Mouse (Mus musculus) heart, postnatal 0 days (tissue): ENCODE measurements around the gene Dcaf17.

Source experiments
- CTCF ChIP-seq: IDR thresholded peaks from 2 replicates; pipeline ENCODE4 v1.5.1; 2016; ENCODE audit warnings: antibody characterized with exemption, control low read depth, low read depth
- EP300 ChIP-seq: IDR thresholded peaks from 2 replicates; pipeline ENCODE4 v1.6.1; 2016; ENCODE audit warnings: antibody characterized with exemption, low read depth

GRCm38 (mm10) chr2:71131866-71132496 is 76.9 kb downstream of the Dcaf17 start:
- TF ChIP-seq CTCF (no peak), EP300 (no peak)
